Mouse (Mus musculus): ENCODE measurements at regions not wholly inside any gene's neighbourhood (a gene's known extent, or its start where the extent isn't known, plus 50 kb on each side); places are given as distances from the start of the nearest gene placed in this dataset.

DNA sequence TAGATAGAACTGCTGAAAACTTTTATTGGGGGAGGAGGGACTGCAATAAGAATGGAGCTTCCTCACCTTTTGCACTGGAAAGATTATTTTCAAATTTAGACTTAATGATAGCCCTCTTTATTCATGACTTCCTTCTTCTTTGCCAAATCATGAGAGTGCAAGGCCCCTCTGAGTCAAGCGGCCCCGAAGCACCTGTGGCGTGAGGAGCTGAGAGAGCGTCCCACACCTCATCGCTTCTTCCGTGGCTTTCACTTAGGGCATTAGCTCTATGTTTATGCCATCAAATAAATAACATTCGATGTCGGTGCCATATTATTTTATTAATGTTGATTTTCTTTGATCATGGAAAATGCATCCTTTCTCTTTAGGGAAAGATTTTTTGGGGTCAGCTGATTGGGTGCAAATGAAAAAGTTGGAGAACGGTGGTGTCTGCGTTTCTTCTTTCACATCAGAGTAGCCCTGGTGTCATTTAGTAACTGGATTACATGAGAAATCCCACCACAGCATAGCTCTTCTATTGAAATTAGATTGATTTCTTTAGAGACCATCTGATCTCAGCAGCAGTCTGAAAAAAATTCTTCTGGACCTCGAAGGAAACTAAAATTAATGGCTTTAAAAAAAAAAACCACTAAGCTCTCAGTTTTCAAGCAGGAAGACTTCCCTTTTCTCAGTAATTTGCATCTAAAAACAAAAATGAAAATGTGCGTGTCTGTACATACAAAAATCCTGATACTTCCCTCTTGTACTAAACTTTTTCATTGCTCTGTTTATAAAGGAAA, 87.7 kb downstream of the Nkx2-1 start:
- H3K4me2 ChIP-seq (ENCODE audit: low read depth, low read length): no peak overlapping the region
- ATAC-seq (replicated peaks; ENCODE audit: insufficient number of reproducible peaks, low FRiP score, low TSS enrichment, low read depth) (no peak), DNase-seq (ENCODE audit: low spot score) (no peak)
- no peak overlapping the region for H3K9ac ChIP-seq (replicated peaks; ENCODE audit: low read length)
- H3K27ac ChIP-seq (replicated peaks; ENCODE audit: low read depth, low read length): no peak overlapping the region
- no peaks in the 10 kb centered on the region for H3K9me3 ChIP-seq (replicated peaks; ENCODE audit: control insufficient read depth, low read length)
- WGBS: 86% methylated on average over 12 of the region's 12 CpGs
- H3K4me1 ChIP-seq (ENCODE audit: control insufficient read depth, insufficient read depth, low read length): no peaks in the 10 kb centered on the region
- no peaks in the 10 kb centered on the region for H3K36me3 ChIP-seq (replicated peaks; ENCODE audit: control insufficient read depth, insufficient read depth, low read depth, low read length)
- no peaks in the 10 kb centered on the region for H3K27me3 ChIP-seq (ENCODE audit: control insufficient read depth, insufficient read depth, low read length)
- no peak overlapping the region for H3K4me3 ChIP-seq (ENCODE audit: low read depth, low read length)

DNA sequence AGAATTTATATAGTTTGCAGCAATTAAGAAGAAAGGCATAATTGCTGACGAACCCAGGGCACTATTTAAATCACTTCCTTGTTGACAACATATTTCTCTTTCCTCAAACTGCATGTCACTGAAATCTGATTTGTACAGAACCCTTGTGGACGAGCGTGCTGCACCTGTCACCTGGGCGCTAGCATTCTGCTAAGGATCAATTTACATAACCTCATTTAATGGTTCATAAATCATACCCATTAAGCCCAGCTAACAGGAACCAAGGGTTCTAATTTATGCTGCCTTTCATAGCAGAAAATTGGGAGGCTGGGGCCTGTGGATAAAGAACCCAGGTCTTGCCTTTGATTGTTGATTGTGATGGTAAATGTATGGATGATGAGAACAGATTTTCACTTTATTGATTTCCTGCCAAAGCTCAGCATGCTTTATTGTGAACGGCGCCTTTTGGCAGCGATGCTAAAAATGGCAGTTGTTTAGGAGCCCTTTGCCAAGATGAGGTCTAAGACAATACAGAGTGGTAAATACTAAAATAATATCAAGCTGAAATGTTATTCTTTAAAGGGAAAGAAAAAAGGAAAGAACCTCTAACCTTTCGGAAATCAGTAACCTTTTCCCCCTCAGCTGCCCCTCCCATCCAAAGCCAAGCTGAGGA, 95.4 kb downstream of the Nkx2-1 start:
- Histone ChIP-seq H3K4me1 (ENCODE audit: control insufficient read depth, insufficient read depth, low read length) (no peaks in the 10 kb centered on the region), H3K9ac (replicated peaks; ENCODE audit: low read length) (no peak overlapping the region), H3K27me3 (ENCODE audit: control insufficient read depth, insufficient read depth, low read length) (no peaks in the 10 kb centered on the region), H3K36me3 (replicated peaks; ENCODE audit: control insufficient read depth, insufficient read depth, low read depth, low read length) (no peaks in the 10 kb centered on the region), H3K27ac (replicated peaks; ENCODE audit: low read depth, low read length) (no peak overlapping the region), H3K9me3 (replicated peaks; ENCODE audit: control insufficient read depth, low read length) (no peaks in the 10 kb centered on the region), H3K4me3 (ENCODE audit: low read depth, low read length) (no peak overlapping the region), H3K4me2 (ENCODE audit: low read depth, low read length) (no peak overlapping the region)
- 75% methylated on average over 8 of the region's 8 CpGs for WGBS
- no peak for DNase-seq (ENCODE audit: low spot score)
- no peak for ATAC-seq (replicated peaks; ENCODE audit: insufficient number of reproducible peaks, low FRiP score, low TSS enrichment, low read depth)

- Histone ChIP-seq H3K4me1 (ENCODE audit: control insufficient read depth, insufficient read depth, low read length) (no peaks in the 10 kb centered on the region), H3K36me3 (replicated peaks; ENCODE audit: control insufficient read depth, insufficient read depth, low read depth, low read length) (no peaks in the 10 kb centered on the region), H3K27ac (replicated peaks; ENCODE audit: low read depth, low read length) (no peak overlapping the region), H3K4me3 (ENCODE audit: low read depth, low read length) (no peak overlapping the region), H3K9ac (replicated peaks; ENCODE audit: low read length) (no peak overlapping the region), H3K9me3 (replicated peaks; ENCODE audit: control insufficient read depth, low read length) (no peaks in the 10 kb centered on the region), H3K27me3 (ENCODE audit: control insufficient read depth, insufficient read depth, low read length) (no peaks in the 10 kb centered on the region), H3K4me2 (ENCODE audit: low read depth, low read length) (no peak overlapping the region)
- DNase-seq (ENCODE audit: low spot score): no peak
- 35% methylated on average over 12 of the region's 12 CpGs for WGBS
- ATAC-seq (replicated peaks; ENCODE audit: insufficient number of reproducible peaks, low FRiP score, low TSS enrichment, low read depth): no peak; the same call in 1 of the 2 replicates
Measured at GRCm38 (mm10) chr12:56440068-56440847, 94.6 kb upstream of the Mbip start.

- 82% methylated on average over 3 of the region's 3 CpGs for WGBS
- no peaks in the 10 kb centered on the region for H3K9me3 ChIP-seq (replicated peaks; ENCODE audit: control insufficient read depth, low read length)
- H3K9ac ChIP-seq (replicated peaks; ENCODE audit: low read length): no peak overlapping the region
- DNase-seq (ENCODE audit: low spot score) (no peak), ATAC-seq (replicated peaks; ENCODE audit: insufficient number of reproducible peaks, low FRiP score, low TSS enrichment, low read depth) (no peak)
- no peaks in the 10 kb centered on the region for H3K27me3 ChIP-seq (ENCODE audit: control insufficient read depth, insufficient read depth, low read length)
- H3K4me3 ChIP-seq (ENCODE audit: low read depth, low read length): no peak overlapping the region
- no peak overlapping the region for H3K4me2 ChIP-seq (ENCODE audit: low read depth, low read length)
- H3K27ac ChIP-seq (replicated peaks; ENCODE audit: low read depth, low read length): no peak overlapping the region
- no peaks in the 10 kb centered on the region for H3K4me1 ChIP-seq (ENCODE audit: control insufficient read depth, insufficient read depth, low read length)
- H3K36me3 ChIP-seq (replicated peaks; ENCODE audit: control insufficient read depth, insufficient read depth, low read depth, low read length): no peaks in the 10 kb centered on the region
Measured at GRCm38 (mm10) chr12:56438384-56438783, 92.7 kb upstream of the Mbip start.

DNA sequence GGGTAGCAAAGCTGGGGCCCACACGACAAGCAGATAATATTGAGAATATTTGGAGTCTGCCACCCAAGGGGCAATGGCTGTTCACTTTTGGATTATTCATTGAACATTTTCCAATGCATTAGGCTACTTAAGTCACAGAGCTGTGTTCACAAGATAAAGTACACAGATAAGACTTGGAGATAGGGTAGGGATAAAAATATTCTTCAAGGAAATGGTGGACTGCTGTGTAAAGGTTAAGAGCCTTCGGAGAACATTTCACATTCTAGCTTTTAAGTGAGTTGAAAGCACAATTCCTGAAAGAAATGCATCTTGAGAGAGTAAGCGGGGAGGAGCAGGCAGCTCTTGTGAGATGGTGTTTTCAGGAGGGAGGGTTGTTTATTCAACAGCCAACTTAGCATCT, 92.3 kb upstream of the Mbip start:
- H3K4me3 ChIP-seq (ENCODE audit: low read depth, low read length): no peak overlapping the region
- H3K27ac ChIP-seq (replicated peaks; ENCODE audit: low read depth, low read length): no peak overlapping the region
- H3K27me3 ChIP-seq (ENCODE audit: control insufficient read depth, insufficient read depth, low read length): no peaks in the 10 kb centered on the region
- H3K36me3 ChIP-seq (replicated peaks; ENCODE audit: control insufficient read depth, insufficient read depth, low read depth, low read length): no peaks in the 10 kb centered on the region
- DNase-seq (ENCODE audit: low spot score) (no peak), ATAC-seq (replicated peaks; ENCODE audit: insufficient number of reproducible peaks, low FRiP score, low TSS enrichment, low read depth) (no peak)
- no peak overlapping the region for H3K4me2 ChIP-seq (ENCODE audit: low read depth, low read length)
- no peaks in the 10 kb centered on the region for H3K4me1 ChIP-seq (ENCODE audit: control insufficient read depth, insufficient read depth, low read length)
- H3K9me3 ChIP-seq (replicated peaks; ENCODE audit: control insufficient read depth, low read length): no peaks in the 10 kb centered on the region
- WGBS: 74% methylated on average over 3 of the region's 3 CpGs
- H3K9ac ChIP-seq (replicated peaks; ENCODE audit: low read length): no peak overlapping the region

DNA sequence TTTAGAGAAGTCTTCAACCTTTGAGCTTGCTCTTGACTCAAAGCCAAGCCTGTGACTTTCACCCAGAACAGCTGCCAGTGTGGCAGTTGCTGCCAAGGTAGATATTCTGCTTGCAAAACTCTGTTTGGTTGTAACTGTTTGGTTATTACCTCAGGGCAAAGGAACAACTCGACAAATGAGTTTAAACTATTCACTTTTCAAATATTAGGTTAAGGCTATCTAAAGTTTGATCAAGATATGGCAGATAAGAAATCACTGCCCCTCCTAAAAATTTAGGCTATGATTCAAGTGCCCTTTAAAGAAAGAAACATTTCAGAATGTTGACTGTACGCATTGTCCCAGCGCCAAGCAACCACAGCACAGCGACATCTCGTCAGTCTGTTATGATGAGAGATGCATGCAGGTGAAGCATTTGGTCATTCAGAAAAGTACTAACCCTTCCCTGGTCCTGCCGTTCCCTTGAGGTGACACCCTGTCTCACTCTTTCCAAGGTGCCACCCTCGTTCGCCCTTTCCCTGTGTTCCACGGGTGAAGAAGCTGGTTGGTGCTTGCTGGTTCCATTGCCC, 81.1 kb upstream of the Mbip start:
- ATAC-seq (replicated peaks; ENCODE audit: insufficient number of reproducible peaks, low FRiP score, low TSS enrichment, low read depth): no peak
- DNase-seq (ENCODE audit: low spot score): no peak
- Histone ChIP-seq H3K36me3 (replicated peaks; ENCODE audit: control insufficient read depth, insufficient read depth, low read depth, low read length) (no peaks in the 10 kb centered on the region), H3K9ac (replicated peaks; ENCODE audit: low read length) (no peak overlapping the region), H3K4me3 (ENCODE audit: low read depth, low read length) (no peak overlapping the region), H3K27me3 (ENCODE audit: control insufficient read depth, insufficient read depth, low read length) (no peaks in the 10 kb centered on the region), H3K4me1 (ENCODE audit: control insufficient read depth, insufficient read depth, low read length) (no peaks in the 10 kb centered on the region), H3K4me2 (ENCODE audit: low read depth, low read length) (no peak overlapping the region), H3K9me3 (replicated peaks; ENCODE audit: control insufficient read depth, low read length) (no peaks in the 10 kb centered on the region), H3K27ac (replicated peaks; ENCODE audit: low read depth, low read length) (no peak overlapping the region)
- WGBS: 88% methylated on average over 9 of the region's 9 CpGs

DNA sequence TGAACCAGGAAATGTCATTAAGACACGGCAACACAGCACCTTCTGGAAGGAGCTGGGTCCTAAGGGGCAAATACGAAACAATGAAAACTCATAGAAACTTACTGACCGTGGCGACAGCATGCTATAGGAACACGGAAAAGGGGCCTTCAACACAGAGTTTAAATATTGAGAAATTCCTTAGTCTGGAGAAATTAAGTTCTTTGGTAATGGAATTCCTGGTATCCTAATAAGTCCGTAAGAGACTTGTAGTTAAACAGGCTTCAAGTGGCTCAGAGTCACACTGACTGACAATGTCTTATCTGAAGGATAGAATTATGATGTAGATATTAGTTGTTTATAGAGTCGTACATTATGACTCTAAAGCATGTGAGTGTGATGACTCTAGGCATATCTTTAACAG, 70.4 kb upstream of the Mbip start:
- DNase-seq (ENCODE audit: low spot score) (no peak), ATAC-seq (replicated peaks; ENCODE audit: insufficient number of reproducible peaks, low FRiP score, low TSS enrichment, low read depth) (no peak)
- Histone ChIP-seq H3K4me2 (ENCODE audit: low read depth, low read length) (no peak overlapping the region), H3K9ac (replicated peaks; ENCODE audit: low read length) (no peak overlapping the region), H3K27ac (replicated peaks; ENCODE audit: low read depth, low read length) (no peak overlapping the region), H3K4me1 (ENCODE audit: control insufficient read depth, insufficient read depth, low read length) (no peaks in the 10 kb centered on the region), H3K9me3 (replicated peaks; ENCODE audit: control insufficient read depth, low read length) (no peaks in the 10 kb centered on the region), H3K36me3 (replicated peaks; ENCODE audit: control insufficient read depth, insufficient read depth, low read depth, low read length) (no peaks in the 10 kb centered on the region), H3K4me3 (ENCODE audit: low read depth, low read length) (no peak overlapping the region), H3K27me3 (ENCODE audit: control insufficient read depth, insufficient read depth, low read length) (no peaks in the 10 kb centered on the region)
- WGBS: 87% methylated on average over 7 of the region's 7 CpGs
